Mouse (Mus musculus): ENCODE measurements around the gene Phpt1.

GRCm38 (mm10) chr2:25541644-25542367, 33.2 kb downstream of the Phpt1 start:
- TF ChIP-seq POLR2A (IDR thresholded peaks at IDR 0.05; ENCODE audit: control insufficient read depth, low read depth, low read length) = no peak
- no peak for TF ChIP-seq CTCF (IDR thresholded peaks at IDR 0.05; ENCODE audit: control insufficient read depth, insufficient read depth, insufficient replicate concordance, low read depth, low read length)
